Mouse (Mus musculus) liver, adult 2 months (tissue): ENCODE data around the gene Mark4.

Experiments
- CTCF ChIP-seq: fragments of 200-500 bp; IDR thresholded peaks from 2 replicates; pipeline ENCODE4 v1.5.1; 2011; ENCODE audit warnings: low read depth, low read length, control low read depth
- POLR2A ChIP-seq: fragments of 200-500 bp; IDR thresholded peaks from 2 replicates; pipeline ENCODE4 v1.6.1; 2011; ENCODE audit warnings: low read length, control low read depth; ENCODE audit not compliant: insufficient read depth; ENCODE audit errors: extremely low read depth

DNA sequence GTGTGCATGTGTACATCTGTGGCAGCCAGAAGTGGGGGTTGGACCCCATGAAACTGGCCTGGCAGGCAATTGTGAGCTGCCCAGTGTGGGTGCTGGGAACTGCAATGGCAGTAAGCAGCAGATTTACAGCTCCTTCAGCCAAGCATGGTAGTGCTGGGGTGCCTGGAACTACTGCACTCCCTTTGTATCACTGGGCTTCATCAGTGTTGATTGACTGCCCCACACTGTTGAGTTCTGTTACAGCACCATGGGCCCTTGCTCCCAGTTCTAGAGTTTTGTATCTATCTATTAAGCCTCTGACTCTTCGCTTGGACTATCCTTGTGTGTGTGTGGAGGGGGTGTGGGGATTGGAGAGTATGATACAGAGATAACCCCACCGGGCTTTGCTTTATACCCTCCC lies 18.5 kb upstream of the Mark4 start:
- TF ChIP-seq POLR2A (no peak), CTCF (peak; percentile 19; the same call in 1 of the 2 replicates)
